Mouse (Mus musculus) G1E (cell line): ENCODE measurements around the gene Dpm2.

ENCODE experiments used
- CTCF ChIP-seq: IDR thresholded peaks from 2 replicates; pipeline ENCODE4 v1.5.1; 2012; ENCODE audit warnings: low read depth, low read length, inconsistent platforms, mixed read lengths
- GATA1 ChIP-seq: IDR thresholded peaks from 2 replicates; pipeline ENCODE4 v1.6.1; 2012; ENCODE audit warnings: borderline replicate concordance, low read length, inconsistent platforms, mixed read lengths
- POLR2AphosphoS5 ChIP-seq: IDR thresholded peaks from 2 replicates; pipeline ENCODE4 v1.6.1; 2012; ENCODE audit warnings: low read depth, low read length, inconsistent platforms; ENCODE audit not compliant: insufficient replicate concordance
- TAL1 ChIP-seq: conservative IDR thresholded peaks from 2 replicates; pipeline ENCODE4 v1.6.1; 2012; ENCODE audit warnings: low read depth, low read length, inconsistent platforms, mixed read lengths

DNA sequence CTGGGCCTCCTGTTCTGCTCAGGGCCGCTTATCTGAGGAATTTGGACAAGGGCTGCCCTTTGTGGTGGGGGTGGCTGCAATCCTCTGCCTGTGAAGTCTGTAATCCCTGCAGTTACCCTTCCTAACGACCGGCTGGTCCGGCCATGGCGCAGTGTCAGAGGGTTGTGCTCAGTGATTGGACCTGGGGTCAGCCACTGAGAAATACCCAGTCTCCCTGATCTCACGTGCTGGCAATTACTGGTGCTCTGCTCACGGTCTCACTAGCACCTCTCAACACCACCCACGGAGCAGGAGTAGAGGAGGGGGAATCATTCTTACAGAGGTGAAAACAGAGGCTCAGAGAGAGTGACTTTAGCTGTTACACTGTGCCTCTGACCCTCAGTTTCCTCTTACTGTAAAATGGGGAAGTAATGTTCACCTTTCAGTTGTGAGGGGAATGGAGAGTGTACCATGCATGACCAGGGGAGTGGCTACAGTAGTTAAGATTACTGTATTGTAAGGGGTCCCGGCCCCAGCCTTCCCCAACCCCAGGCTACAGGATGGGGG lies 33.2 kb upstream of the Dpm2 start:
- TF ChIP-seq CTCF = no peak
- TF ChIP-seq TAL1 = no peak
- no peak for TF ChIP-seq POLR2AphosphoS5
- no peak for TF ChIP-seq GATA1
